Mouse (Mus musculus): ENCODE measurements around the gene Map9. TPM values are rescaled to one million over a fixed set of nuclear protein-coding genes. Genes with fewer than 3 reads are reported as not detected.
"Not testable (repeated sequence)": the region's sequence is repeated elsewhere in the genome, so short reads cannot be mapped to it uniquely, and the experiment has no call there.

Gene Map9
- polyA plus RNA-seq, 1 experiment: 37.4 TPM

GRCm38 (mm10) chr3:82405830-82406229, 48.0 kb downstream of the Map9 start:
- Histone ChIP-seq H3K27ac (ENCODE audit: insufficient read depth, low read length) (no peak overlapping the region), H3K4me3 (ENCODE audit: insufficient read depth, low read length) (no peak overlapping the region), H3K4me1 (ENCODE audit: control insufficient read depth, insufficient read depth, low read length) (no peaks in the 10 kb centered on the region)
- TF ChIP-seq CTCF (IDR thresholded peaks at IDR 0.05; ENCODE audit: extremely low read depth, insufficient read depth, low read length) (no peak), POLR2A (IDR thresholded peaks at IDR 0.05; ENCODE audit: extremely low read depth, insufficient read depth, low read length) (no peak)

GRCm38 (mm10) chr3:82406336-82406735, 48.5 kb downstream of the Map9 start:
- TF ChIP-seq POLR2A (IDR thresholded peaks at IDR 0.05; ENCODE audit: extremely low read depth, insufficient read depth, low read length): no peak
- TF ChIP-seq CTCF (IDR thresholded peaks at IDR 0.05; ENCODE audit: extremely low read depth, insufficient read depth, low read length): no peak
- Histone ChIP-seq H3K4me3 (ENCODE audit: insufficient read depth, low read length) (no peak overlapping the region), H3K4me1 (ENCODE audit: control insufficient read depth, insufficient read depth, low read length) (no peaks in the 10 kb centered on the region), H3K27ac (ENCODE audit: insufficient read depth, low read length) (no peak overlapping the region)

- no peak overlapping the region for H3K27ac ChIP-seq (ENCODE audit: insufficient read depth, low read length)
- TF ChIP-seq POLR2A (IDR thresholded peaks at IDR 0.05; ENCODE audit: extremely low read depth, insufficient read depth, low read length) (no peak), CTCF (IDR thresholded peaks at IDR 0.05; ENCODE audit: extremely low read depth, insufficient read depth, low read length) (peak; percentile 59)
- H3K4me1 ChIP-seq (ENCODE audit: control insufficient read depth, insufficient read depth, low read length): no peaks in the 10 kb centered on the region
- H3K4me3 ChIP-seq (ENCODE audit: insufficient read depth, low read length): no peak overlapping the region
These were observed 49.6 kb downstream of the Map9 start for GRCm38 (mm10) chr3:82407432-82407831.

GRCm38 (mm10) chr3:82412397-82412796, 54.6 kb downstream of the Map9 start:
- TF ChIP-seq POLR2A (IDR thresholded peaks at IDR 0.05; ENCODE audit: extremely low read depth, insufficient read depth, low read length): no peak
- TF ChIP-seq CTCF (IDR thresholded peaks at IDR 0.05; ENCODE audit: extremely low read depth, insufficient read depth, low read length): no peak
- Histone ChIP-seq H3K4me3 (ENCODE audit: insufficient read depth, low read length) (no peak overlapping the region), H3K4me1 (ENCODE audit: control insufficient read depth, insufficient read depth, low read length) (no peaks in the 10 kb centered on the region), H3K27ac (ENCODE audit: insufficient read depth, low read length) (no peak overlapping the region)

GRCm38 (mm10) chr3:82417958-82418357, 60.1 kb downstream of the Map9 start:
- TF ChIP-seq POLR2A (IDR thresholded peaks at IDR 0.05; ENCODE audit: extremely low read depth, insufficient read depth, low read length) (no peak), CTCF (IDR thresholded peaks at IDR 0.05; ENCODE audit: extremely low read depth, insufficient read depth, low read length) (no peak)
- Histone ChIP-seq H3K4me3 (ENCODE audit: insufficient read depth, low read length) (no peak overlapping the region), H3K4me1 (ENCODE audit: control insufficient read depth, insufficient read depth, low read length) (no peaks in the 10 kb centered on the region), H3K27ac (ENCODE audit: insufficient read depth, low read length) (no peak overlapping the region)

- H3K27ac ChIP-seq (ENCODE audit: insufficient read depth, low read length): no peak overlapping the region
- no peaks in the 10 kb centered on the region for H3K4me1 ChIP-seq (ENCODE audit: control insufficient read depth, insufficient read depth, low read length)
- no peak overlapping the region for H3K4me3 ChIP-seq (ENCODE audit: insufficient read depth, low read length)
- no peak for TF ChIP-seq CTCF (IDR thresholded peaks at IDR 0.05; ENCODE audit: extremely low read depth, insufficient read depth, low read length)
- no peak for TF ChIP-seq POLR2A (IDR thresholded peaks at IDR 0.05; ENCODE audit: extremely low read depth, insufficient read depth, low read length)
These were observed 77.5 kb downstream of the Map9 start for GRCm38 (mm10) chr3:82435351-82435750.

GRCm38 (mm10) chr3:82440976-82441375, 83.1 kb downstream of the Map9 start:
- Histone ChIP-seq H3K27ac (ENCODE audit: insufficient read depth, low read length) (no peak overlapping the region), H3K4me1 (ENCODE audit: control insufficient read depth, insufficient read depth, low read length) (no peaks in the 10 kb centered on the region), H3K4me3 (ENCODE audit: insufficient read depth, low read length) (no peak overlapping the region)
- TF ChIP-seq CTCF (IDR thresholded peaks at IDR 0.05; ENCODE audit: extremely low read depth, insufficient read depth, low read length) (no peak), POLR2A (IDR thresholded peaks at IDR 0.05; ENCODE audit: extremely low read depth, insufficient read depth, low read length) (no peak)

- H3K27ac ChIP-seq (ENCODE audit: insufficient read depth, low read length); H3K4me3 ChIP-seq (ENCODE audit: insufficient read depth, low read length); H3K4me1 ChIP-seq (ENCODE audit: control insufficient read depth, insufficient read depth, low read length): not testable (repeated sequence)
These were observed 83.8 kb downstream of the Map9 start for GRCm38 (mm10) chr3:82441601-82442000.

Other genes with a start within 250 kb of the Map9 start
- 41.3 and 45.0 TPM in 2 replicates for gene Gucy1a1, start 212.3 kb upstream of the Map9 start, polyA plus RNA-seq (2012; rRNA removed)
- gene Npy2r, start 190.0 kb downstream of the Map9 start, polyA plus RNA-seq (2012; rRNA removed): 2.9 and 6.9 TPM in 2 replicates